Mouse (Mus musculus): ENCODE results near the gene Tram2. TPM values are rescaled to one million over a fixed set of nuclear protein-coding genes. Genes with fewer than 3 reads are reported as not detected.

Tram2 gene
- polyA plus RNA-seq, 1 experiment from 2014 or later: 4.3 TPM

- no peaks in the 10 kb centered on the region for H3K9me3 ChIP-seq (ENCODE audit: control insufficient read depth)
- H3K36me3 ChIP-seq (ENCODE audit: control insufficient read depth, insufficient read depth): no peaks in the 10 kb centered on the region
- H3K9ac ChIP-seq (ENCODE audit: low read depth, low read length): peak within 1 kb of the TSS; percentile 46
- H3K27ac ChIP-seq (ENCODE audit: low read depth, low read length): no peak within 1 kb of the TSS; the same call in 1 of the 2 replicates
- no peaks in the 10 kb centered on the region for H3K27me3 ChIP-seq (replicated peaks; ENCODE audit: control insufficient read depth, insufficient read depth, low read length)
- H3K4me1 ChIP-seq (replicated peaks; ENCODE audit: control insufficient read depth, insufficient read depth, low read length): 0 out of 2 replicates have a peak, but pooled peaks cover 3% of the 10 kb centered on the region
- ATAC-seq: peak; percentile 96
- 3% methylated on average over 23 of the region's 23 CpGs for WGBS
- no peak for TF ChIP-seq CTCF (IDR thresholded peaks at IDR 0.05; ENCODE audit: low read depth)
- H3K4me3 ChIP-seq (ENCODE audit: low read depth, low read length): peak within 1 kb of the TSS; percentile 49
- H3K4me2 ChIP-seq (replicated peaks; ENCODE audit: low read depth): peak within 1 kb of the TSS; percentile 78
Observed at GRCm38 (mm10) chr1:20951300-20951763, 127.7 kb downstream of the Tram2 start, which contains the start of gene Efhc1. Gene Efhc1, plus strand, starts transcription at chr1:20951626.

Other genes with a start within 250 kb of the Tram2 start
- gene Paqr8, start 188.6 kb downstream of the Tram2 start, polyA plus RNA-seq (2015; fragmentation: Nextera tagmentation; extraction: Ambion mirVana): 2.9 and 3.1 TPM in 2 replicates
- gene Efhc1, start 127.6 kb downstream of the Tram2 start, polyA plus RNA-seq (2015; fragmentation: Nextera tagmentation; extraction: Ambion mirVana): 0.69 and 0.98 TPM in 2 replicates
- gene Tmem14a, start 139.3 kb upstream of the Tram2 start, polyA plus RNA-seq (2015; fragmentation: Nextera tagmentation; extraction: Ambion mirVana): 10.0 and 11.7 TPM in 2 replicates
- 25.6 and 25.9 TPM in 2 replicates for gene Gsta3, start 161.4 kb upstream of the Tram2 start, polyA plus RNA-seq (2015; fragmentation: Nextera tagmentation; extraction: Ambion mirVana)